Mouse (Mus musculus): ENCODE measurements at regions not wholly inside any gene's neighbourhood (a gene's known extent, or its start where the extent isn't known, plus 50 kb on each side); places are given as distances from the start of the nearest gene placed in this dataset.

DNA sequence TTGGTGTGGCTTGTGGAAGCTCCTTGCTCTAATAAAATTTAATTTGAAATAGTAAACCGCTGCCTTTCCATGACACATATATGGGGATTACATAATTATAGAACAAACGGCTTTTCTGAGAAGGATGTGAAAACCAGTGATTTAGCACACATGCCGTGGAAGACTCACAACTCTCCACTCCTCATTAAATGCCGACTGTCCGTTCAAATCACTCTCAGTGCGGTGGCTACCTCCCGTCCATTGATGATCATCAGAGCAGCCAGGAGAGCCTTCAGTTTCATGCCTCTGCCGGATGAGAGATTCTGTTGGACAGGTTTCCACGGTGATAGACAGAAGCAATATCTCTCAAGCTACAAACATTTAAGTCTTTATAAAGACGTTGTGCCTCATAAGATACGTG is 451.3 kb downstream of the Glrx3 start:
- no peak for DNase-seq

DNA sequence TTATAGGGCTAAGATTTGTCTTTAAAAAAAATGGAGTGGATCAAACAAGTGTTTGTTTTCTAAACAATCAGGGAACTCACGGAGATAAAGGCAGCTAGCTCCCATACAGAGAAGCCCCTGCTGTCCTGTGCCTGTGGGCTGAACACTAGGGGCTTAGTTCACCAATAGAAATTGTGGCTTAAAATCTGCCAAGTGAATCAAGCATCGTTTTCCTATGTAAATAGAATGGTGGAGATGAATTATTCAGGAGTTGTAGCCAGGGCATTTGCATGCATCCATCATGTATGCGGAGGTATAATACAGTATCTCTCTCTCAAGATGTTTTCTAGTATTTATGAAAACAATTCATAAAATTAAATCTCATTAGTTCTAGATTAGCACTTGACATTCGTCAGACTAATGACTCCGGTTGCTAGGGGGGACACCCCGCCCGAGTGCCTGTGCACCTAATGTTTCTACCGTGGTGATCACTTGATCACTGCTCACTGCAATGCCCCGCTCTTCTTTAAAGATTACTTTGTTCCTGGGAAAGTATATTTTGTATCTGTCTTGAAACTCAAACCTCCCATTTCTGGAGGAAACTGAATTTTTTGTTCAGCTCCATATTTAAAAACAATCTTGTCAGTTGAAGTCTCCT is 469.1 kb downstream of the Glrx3 start:
- DNase-seq = no peak

DNA sequence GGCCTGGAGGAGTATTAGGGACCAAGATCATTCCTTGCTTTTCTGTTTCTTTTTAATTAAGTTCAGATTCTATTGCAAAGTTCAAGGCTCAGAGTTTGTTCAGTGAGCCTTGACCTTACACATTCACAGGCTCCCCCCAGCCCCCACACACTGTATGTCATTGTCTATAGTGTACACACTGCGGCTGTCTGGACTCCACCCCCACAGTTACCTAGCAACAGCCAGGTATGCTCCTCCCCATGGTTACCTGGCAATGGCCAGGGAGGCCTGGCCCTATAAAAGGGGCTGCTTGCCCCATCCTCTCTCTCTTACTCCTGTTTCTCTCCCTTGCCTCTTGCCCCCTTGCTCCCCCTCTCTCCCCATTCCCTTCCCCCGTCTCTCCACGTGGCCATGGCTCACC is 472.0 kb downstream of the Glrx3 start:
- DNase-seq = no peak

DNA sequence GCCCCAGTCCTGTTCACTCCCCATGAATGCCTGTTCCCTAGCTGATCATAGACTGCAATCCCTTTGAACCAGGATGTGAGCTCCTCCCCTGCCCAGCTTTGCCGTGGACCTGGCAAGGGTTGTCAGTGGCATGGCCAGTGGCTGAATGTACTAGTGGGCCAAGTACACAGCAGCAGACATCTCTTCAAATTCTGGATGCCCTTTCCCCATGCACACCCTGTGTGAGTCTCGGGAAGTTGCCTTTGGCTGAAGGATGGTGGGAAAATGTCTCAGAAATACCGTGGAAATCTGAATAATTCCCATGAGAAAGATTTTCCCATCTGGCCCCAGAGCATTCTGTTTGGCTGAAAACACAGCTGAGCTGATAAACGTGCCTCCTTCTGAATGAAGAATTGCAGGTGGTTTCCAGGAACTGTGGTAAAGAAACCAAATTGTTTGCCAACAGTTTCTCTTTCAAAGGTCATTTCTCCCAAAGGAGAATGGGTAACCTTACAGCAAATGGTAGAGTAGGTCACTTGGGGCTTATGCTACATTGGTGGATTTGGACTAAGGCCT is 476.2 kb downstream of the Glrx3 start:
- no peak for DNase-seq

DNA sequence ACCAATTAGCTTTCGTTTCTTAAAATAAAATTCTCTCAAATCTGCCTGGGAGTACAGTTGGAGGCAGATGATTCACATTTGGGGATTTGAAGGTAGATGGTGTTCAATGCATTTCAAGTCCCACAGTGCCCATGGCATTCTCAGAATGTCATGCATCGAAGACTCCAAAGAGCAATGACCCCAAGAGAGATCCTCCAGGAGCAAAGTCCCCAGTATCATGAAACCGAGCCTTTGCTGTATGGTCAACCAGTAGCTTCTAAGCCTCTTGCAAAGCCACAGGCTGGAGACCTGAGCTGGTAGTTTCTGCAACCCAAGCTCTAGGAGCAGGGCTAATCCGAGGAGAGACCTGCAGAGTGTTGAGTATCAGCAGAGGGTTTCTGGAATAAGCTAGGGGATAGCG is 477.1 kb downstream of the Glrx3 start:
- no peak for DNase-seq

DNA sequence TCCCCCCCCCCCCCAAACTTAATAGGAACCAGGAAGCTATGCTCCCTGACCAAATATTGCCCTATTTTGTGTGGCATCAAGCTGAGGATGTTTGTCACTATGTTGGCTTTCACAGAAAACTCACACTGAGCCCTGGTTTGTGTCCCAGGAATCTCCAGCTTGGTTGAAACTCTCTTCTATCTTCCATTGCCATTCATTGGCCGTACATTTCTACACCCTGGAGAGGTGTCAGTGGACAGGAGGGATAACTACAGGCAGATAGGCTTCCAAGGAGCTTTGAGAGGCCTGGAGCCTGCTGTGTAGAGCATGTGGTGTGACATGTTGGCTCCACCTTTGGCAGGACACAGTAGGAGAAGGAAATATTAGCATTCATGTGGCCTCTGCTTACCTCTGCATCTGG is 478.9 kb downstream of the Glrx3 start:
- DNase-seq = no peak

DNA sequence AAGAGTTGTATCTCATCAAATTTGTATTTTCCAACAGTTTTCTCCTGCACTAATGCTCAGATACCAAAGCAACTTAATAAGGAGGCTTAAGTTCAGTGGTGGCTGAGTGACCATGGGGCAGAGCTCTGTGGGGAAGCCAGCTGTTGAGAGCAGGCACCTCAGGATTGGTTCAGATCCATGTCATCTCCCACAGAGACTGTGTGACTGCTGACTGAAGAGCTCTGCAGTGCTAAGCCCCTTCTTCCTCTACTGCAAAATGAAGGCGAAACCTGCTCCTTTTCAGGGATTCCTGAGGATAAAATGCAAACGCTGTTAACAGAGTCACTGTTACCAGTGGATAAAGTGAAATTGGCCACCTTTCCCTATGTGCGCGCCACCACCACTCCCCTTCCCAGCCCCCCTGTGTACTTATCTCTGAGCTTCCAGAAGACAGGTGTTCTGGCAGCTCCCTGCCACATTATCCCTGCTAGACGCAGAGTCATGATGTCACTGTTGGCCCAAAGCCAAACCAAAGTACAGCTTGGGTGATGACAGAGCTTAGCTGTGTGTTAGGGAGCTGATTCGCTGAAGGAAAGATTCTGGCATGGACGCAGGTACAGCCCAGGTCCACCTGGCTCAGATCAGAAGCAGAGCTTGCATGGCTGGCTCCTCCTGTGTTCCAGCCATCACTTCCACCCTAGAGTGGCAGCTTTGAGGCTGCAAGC is 472.9 kb downstream of the Tcerg1l start:
- DNase-seq = no peak

DNA sequence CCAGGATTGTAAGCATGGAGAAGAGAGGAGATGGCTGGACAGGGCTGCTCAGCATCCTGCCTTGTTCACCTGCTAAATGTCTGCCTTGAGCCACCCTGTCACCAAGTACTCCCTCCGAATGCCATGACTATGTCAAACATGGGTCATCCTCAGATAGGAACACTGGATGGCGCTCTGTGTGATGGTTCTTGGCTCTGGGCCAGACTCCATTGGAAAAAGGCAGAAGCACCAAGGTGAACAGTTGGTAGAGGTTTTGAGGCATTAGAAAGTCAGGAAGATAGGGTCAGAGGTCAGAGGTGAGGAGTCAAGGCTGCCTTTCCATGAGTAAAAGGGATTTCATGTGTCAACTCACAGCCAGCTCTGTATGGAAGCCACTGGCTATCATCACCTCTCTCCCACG is 471.9 kb downstream of the Tcerg1l start:
- DNase-seq = no peak

DNA sequence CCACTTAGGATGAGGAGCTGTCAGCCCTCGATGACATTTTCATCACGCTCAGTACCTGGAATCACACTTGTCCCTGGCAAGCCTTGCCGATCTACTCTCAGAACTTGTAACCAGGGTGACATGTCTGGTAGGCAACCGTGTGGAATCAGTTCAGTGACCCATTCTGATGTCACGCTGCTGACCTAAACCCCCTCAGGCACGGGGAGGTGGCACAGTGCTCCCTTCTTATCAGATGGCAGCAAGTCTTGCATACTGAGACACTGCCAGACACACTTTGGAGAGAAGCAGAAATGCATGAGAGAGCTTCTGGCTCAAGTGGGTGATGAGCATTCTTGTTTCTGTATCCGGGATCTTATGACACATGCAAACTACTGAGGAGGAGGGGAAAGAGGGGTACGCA is 470.2 kb downstream of the Tcerg1l start:
- no peak for DNase-seq

DNA sequence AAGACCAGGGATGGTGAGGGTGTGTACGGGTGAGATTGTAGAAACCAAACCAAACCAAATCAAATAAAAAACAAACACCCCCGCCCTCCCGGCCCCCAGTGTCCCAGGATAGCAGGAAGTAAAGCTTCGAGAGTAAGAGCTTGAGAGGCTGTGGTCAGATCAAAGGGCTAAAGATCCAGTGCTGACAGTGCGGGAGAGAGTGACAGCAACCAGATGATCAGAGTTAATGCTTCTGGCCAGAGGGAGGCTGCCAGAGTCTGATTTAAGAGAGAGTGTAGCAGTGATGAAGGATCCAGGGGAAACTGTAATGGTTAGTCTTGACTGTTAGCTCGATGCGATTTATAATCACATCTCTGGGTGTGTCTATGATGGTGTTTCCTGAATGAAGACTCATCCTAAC is 467.3 kb downstream of the Tcerg1l start:
- DNase-seq = no peak

DNA sequence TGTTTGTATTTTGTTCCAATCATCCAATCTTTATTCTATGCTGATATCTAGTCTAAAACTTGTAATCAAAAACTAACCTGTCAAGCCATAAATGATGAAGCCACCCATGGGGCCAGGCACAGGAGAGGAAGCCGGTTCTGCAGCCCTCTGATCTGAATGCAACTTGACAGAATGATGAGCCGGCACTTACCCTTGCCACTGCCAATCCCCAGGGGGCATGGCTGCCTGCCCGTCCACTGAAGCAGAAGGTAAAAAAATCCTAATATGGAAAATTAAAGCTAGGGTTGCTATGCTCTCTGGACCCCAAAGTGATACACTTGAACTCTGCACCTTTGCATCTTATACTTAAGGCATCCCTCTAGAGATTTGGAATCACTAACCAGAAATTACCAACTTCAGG is 461.6 kb downstream of the Tcerg1l start:
- no peak for DNase-seq

DNA sequence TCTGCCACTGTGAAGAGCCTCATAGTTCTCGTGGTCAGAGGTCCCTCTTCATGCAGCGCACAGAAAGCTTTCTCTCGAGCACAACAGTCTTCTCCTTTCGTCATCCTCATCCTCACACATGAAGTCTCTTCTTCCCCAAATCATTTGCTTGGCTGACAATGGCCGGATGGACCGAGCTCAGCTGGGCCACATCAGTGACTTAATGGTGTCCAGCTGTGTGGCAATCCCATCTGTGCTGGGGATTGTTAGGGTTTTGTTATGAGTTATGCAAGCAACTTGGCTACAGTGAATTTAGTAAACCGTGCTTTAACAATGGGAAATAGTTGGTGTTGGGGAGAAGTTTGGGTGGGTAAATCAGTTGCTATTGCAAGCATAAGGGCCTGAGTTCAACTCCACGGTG is 458.4 kb downstream of the Tcerg1l start:
- DNase-seq = no peak

DNA sequence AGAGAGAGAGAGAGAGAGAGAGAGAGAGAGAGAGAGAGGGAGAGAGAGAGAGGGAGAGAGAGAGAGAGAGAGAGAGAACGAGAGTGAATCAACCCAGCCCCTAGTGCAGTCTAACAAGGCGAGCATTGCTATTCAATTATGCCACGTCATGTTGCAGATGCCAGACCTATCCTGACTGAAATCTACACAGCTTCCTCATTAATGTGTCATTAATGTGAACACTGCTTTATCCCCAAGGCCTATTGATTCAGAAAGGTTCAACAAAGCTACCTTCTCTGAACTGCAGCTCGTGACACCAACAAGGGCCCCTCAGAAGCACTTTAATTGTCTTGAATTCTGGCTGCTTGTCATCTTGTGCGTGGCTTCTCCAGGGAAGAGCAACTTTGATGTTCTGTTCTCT is 457.4 kb downstream of the Tcerg1l start:
- DNase-seq = no peak

DNA sequence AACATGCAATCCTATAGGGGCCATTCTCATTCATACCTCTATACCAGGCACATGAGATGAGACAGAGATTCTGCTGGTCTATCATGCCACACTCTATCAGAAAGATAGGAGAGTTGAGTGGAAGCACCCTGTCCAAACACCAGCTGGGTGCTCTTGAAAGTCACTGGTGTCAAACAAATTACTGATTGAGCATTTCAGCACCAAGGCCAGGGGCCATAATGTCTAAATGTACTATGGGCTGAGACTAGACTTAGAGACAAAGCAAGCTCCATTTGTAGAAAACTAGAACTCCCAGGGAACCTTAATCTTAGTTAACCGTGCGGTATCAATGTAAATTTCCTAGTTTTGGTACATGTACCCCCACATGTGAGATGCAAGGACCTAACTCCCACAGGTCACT is 452.5 kb downstream of the Tcerg1l start:
- no peak for DNase-seq

DNA sequence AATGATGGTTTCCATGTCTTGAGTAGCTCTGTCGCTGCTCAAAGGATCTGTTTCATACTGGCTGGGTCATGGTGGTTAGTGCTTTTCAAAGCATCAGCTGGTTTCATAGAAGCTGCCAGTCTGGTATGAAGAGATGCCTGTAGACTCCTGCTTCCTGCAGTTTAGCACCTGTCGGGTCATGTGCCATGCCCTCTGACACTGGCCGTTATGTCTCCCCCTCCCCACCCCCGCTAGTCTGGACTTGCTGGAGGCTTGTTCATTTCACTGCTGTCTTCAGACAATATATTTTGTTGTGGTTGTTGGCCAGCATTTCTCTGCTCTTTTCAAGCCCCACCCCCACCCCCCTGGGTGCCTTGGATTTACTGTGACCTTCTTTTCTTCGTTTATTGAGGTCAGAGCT is 450.1 kb downstream of the Tcerg1l start:
- no peak for DNase-seq

DNA sequence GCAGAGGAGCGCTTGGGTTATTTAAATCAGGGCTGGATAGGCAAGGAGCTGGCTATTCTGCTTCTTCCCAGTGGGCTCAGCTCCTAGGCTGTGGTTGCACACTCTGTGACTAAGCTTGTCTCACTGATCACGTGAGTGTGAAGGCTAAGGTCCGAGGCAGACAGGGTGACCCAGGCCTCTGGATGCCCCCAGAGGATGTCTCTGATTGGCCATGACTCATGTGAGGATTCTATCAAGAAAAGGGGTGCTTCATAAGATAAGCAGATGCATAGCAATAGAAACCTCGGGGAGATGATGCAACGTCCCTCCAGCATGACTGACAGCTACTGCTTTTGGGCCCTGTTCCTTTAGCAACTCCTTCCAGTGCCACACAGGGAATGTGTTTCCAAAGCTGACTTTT is 440.2 kb downstream of the Tcerg1l start:
- peak; percentile 45 for DNase-seq

DNA sequence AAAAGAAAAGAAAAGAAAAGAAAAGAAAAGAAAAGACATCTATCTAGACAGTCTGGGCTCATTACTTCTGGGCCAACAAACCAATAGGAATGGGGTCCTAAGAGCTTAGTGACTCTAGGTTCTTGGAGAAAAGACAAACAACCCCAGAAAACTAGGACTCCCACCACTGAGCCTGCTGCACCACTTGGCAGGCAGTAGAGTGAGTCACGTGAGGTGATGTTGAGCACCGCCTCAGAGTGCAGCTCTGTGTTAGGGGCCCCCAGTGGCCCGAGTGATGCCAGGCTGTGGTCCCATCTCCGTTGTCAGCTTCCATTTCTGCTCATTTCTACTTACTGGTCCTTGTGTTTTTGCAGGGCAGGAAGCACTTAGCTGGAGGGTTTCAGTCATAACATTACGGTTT is 439.7 kb downstream of the Tcerg1l start:
- DNase-seq = no peak

DNA sequence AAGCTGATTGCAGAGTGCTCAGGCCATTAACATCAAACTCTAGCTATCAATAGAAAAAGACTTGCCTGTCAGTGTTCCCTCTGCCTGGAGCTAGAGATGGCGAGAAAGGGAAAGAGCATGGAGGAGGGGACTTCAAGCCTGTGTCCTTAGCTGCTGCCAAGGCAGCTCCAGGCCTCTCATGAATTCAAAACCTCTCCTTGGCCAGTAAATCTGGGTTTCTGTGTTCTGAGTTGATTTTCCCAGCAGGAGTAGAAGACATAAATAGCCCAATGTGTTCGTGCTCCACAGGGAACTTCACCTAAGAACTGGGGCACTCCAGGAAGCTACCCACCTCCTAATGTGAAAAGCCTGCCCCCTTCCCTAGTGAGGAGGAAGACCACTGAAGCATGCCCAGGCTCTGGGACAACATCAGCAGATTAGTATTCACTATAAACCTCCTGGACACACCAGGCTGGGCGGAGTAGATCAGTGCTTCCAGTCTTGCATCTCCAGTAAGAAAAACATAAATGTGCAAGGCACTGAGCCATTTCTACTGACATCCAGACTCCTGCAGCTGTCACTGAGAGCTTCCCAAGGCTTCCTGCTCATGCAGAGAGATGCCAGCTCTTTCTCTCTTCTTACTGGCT is 433.9 kb downstream of the Tcerg1l start:
- DNase-seq = no peak

DNA sequence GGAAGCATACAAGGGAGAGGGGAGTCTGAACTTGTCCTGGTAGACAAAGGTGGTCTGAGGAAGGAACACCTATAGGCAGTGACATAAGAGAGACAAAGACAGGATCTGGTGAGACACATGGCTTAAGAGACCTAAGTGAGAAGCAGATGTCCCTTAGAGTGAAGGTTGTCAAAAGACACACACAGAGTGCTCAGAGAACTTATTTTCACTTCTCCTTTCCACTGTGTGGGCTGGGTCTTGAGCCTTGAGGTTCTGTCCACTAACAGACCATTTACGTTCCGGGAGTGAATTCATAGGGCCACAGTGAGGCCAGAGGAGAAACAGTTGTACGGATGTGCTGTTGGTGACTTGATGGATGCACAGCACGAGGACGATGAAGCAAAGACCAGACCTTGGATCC is 422.8 kb downstream of the Tcerg1l start:
- no peak for DNase-seq

DNA sequence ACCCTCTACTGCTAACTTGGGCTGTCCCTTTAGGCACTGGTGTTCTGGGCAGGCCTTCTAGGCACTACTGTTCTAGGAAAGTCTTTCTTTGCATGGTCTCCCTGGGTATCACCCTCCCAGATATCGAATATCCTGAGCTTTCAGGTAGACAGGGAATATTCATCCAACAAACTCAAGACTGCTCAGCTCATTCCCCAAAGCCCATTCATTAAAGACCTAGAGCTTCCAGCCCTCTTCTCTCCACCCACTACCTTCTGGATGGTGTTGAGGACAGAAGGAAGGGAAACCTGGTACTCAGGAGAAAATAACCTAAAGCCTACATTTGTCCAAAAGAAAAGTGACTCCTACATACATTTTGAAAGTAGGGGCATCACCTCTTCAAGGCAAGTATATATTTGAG is 420.0 kb downstream of the Tcerg1l start:
- DNase-seq = no peak

DNA sequence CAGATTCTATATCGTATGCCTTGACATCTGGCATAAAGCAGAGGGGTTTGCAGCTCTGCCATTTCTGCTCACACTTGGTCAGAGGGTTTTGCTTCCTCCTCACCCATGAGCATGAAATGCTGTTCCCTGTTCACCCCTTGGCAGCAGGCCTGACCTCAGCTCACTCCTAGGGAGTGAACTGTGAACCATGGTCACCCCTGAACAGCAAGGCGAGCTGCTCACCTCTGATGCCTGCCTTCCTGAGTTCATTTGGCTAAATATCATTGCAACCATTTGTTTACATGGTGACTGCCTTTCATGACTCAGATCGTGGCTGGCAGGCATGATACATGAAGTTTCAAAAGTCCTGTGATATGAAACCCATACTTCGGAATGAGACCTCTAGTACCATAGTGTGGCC is 418.2 kb downstream of the Tcerg1l start:
- no peak for DNase-seq

DNA sequence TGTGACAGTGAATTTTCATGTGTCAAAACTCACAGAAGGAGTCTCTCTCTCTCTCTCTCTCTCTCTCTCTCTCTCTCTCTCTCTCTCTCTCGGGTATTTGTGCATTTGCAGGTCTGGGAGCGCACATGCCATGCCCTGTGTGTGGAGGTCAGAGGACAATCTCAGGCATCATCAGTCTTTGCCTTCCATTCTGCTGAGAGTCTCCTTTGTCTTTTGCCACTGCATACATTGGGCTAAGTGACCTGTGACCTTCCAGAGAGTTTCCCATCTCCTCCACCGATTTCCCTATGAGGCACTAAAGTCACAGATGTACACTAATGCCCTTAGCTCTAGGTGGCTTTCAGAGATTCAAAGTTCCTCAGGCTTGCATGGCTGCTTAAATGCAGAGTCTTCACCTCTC is 391.7 kb downstream of the Tcerg1l start:
- DNase-seq = no peak

DNA sequence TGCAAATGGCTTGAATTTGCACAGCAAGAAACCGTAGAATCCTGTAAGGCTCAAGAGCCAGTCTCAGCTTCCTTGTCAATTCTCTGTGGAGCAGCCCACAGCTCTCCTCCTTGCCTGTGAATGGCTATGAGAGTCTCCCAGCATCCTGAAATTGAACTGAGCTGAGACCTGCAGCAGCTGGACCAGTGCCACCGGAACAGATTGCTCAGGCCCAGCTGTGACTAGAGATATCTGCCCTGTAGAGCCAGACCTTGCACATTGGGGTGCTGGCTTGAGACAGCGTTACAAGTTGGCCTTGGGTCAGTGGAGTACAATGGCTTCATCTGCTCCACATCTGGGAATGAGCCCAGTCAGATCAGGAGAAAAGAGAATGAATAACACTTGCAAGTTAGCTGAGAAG is 390.6 kb downstream of the Tcerg1l start:
- peak; percentile 18 for DNase-seq

DNA sequence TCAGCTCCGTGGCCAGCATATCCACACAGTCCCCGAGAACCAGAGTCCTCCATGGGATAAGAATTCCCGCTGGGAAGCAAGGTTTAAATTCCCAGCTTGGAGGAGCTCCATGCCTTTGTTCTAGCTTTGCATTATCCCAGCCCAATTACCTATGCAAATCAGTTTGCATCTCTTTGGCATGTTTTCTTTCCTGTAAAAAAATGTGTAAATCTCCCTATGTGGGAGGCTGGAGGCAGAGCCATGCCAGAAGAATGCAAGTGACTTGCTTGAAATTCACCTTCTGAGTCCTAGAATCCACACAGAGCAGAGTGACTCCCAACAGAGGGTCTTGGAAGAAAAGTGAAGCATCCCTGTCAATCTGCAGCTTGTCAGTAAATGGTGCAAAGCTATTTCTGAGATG is 388.9 kb downstream of the Tcerg1l start:
- no peak for DNase-seq
